Mouse (Mus musculus) myocyte (in vitro differentiated cells): ENCODE results near the gene Tm2d1.

Experiments
- MYOG ChIP-seq, 3 experiments: IDR thresholded peaks; one replicate each; pipeline ENCODE4 v1.6.1; 2011; ENCODE audit warnings: control low read depth in 2 of 3, low read depth in 2 of 3, mild to moderate bottlenecking in 2 of 3; ENCODE audit not compliant: insufficient read length in 2 of 3, control insufficient read depth in 1 of 3, insufficient read depth in 1 of 3
- POLR2A ChIP-seq: IDR thresholded peaks from one replicate; pipeline ENCODE4 v1.6.1; 2011; ENCODE audit warnings: low read depth, mild to moderate bottlenecking, control low read depth, moderate library complexity; ENCODE audit not compliant: insufficient read length
- TCF12 ChIP-seq: IDR thresholded peaks from one replicate; pipeline ENCODE4 v1.6.1; 2011; ENCODE audit warnings: mild to moderate bottlenecking, control low read depth; ENCODE audit not compliant: poor library complexity, insufficient read depth, severe bottlenecking

DNA sequence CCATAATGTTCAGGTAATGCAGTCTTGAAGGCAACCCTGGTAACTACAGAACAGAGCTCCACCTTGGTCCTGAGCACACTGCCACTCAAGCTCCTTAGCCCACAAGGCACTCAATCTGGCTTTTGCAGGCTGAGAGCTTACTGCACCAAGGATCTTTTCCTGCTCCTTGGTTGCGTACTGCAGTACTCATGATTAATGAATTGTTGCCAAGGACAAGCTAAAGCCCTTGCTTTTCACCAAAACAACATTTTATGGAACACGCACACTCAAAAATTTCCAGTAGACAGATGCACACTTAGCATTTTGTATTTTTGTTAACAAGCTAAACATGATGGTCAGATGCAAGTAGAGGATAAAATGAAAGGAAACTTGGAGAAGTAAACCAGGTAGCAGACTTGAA, 66.0 kb downstream of the Tm2d1 start:
- TF ChIP-seq MYOG (IDR thresholded peaks at IDR 0.05; ENCODE audit: control insufficient read depth in 1 of 3, insufficient read depth in 1 of 3, insufficient read length in 2 of 3, low read depth in 2 of 3), result no peak
- TF ChIP-seq POLR2A, result no peak
- TF ChIP-seq TCF12, result no peak
